Mouse (Mus musculus) stomach, postnatal 0 days (tissue): ENCODE measurements around the gene Kdelc1.
A peak's percentile ranks its signal among the peaks of the same experiment; 100 is the strongest.

Source experiments
- CTCF ChIP-seq: IDR thresholded peaks from 2 replicates; pipeline ENCODE4 v1.5.1; 2016; ENCODE audit warnings: antibody characterized with exemption, low read depth, mild to moderate bottlenecking, moderate library complexity
- EP300 ChIP-seq: optimal IDR thresholded peaks from 2 replicates; pipeline ENCODE3; 2016; ENCODE audit warnings: antibody characterized with exemption

- peak; percentile 61 for TF ChIP-seq CTCF
- TF ChIP-seq EP300, result no peak
These were observed 36.7 kb upstream of the Kdelc1 start for GRCm38 (mm10) chr1:44155287-44155686.
